Mouse (Mus musculus) neural tube, embryonic 12.5 days (tissue): ENCODE measurements around the gene Xrn2. TPM values are rescaled to one million over a fixed set of nuclear protein-coding genes. Genes with fewer than 3 reads are reported as not detected.

Source experiments
- ATAC-seq: fragments of 200-750 bp; cut with Nextera tagmentation; 2 replicates; pipeline ENCODE4 v1.8.0; 2017; ENCODE audit warnings: low read depth, mild to moderate bottlenecking, moderate TSS enrichment, moderate library complexity; ENCODE audit not compliant: low FRiP score
- H3K27ac ChIP-seq: fragments of 300-500 bp; sonication (generic); 2 replicates; pipeline ENCODE4 v1.5.1; 2016
- H3K27me3 ChIP-seq: fragments of 300-500 bp; sonication (generic); replicated peaks from 2 replicates; pipeline ENCODE4 v1.6.1; 2016; ENCODE audit warnings: mild to moderate bottlenecking
- H3K36me3 ChIP-seq: fragments of 300-500 bp; sonication (generic); 2 replicates; pipeline ENCODE4 v1.6.1; 2016; ENCODE audit warnings: mild to moderate bottlenecking
- H3K4me1 ChIP-seq: fragments of 300-500 bp; sonication (generic); 2 replicates; pipeline ENCODE4 v1.6.1; 2016
- H3K4me2 ChIP-seq: fragments of 300-500 bp; sonication (generic); replicated peaks from 2 replicates; pipeline ENCODE4 v1.6.1; 2016; ENCODE audit warnings: mild to moderate bottlenecking
- H3K4me3 ChIP-seq: fragments of 300-500 bp; sonication (generic); 2 replicates; pipeline ENCODE4 v1.5.1; 2016
- H3K9ac ChIP-seq: fragments of 300-500 bp; sonication (generic); 2 replicates; pipeline ENCODE4 v1.6.1; 2016; ENCODE audit warnings: mild to moderate bottlenecking
- H3K9me3 ChIP-seq: fragments of 300-500 bp; sonication (generic); 2 replicates; pipeline ENCODE4 v1.6.1; 2016; ENCODE audit warnings: mild to moderate bottlenecking
- WGBS: fragments of 180-500 bp; shearing (Covaris S2); methylation state at CpG from one replicate; pipeline ENCODE4 v1.1.7; 2016; 5-methylcytosine and 5-hydroxymethylcytosine counted together
- polyA plus RNA-seq: library from polyadenylated mRNA; unstranded; fragments of >200 nt; fragmentation: Nextera tagmentation; extraction: Ambion mirVana; gene quantifications from 2 replicates; pipeline ENCODE4 v1.2.1, GENCODE M21; 2016

Xrn2 gene
- polyA plus RNA-seq, 1 experiment from 2014 or later = 91.7 TPM

- 13% methylated on average over 1 of the region's 1 CpGs for WGBS
- peaks cover 14% of the 10 kb centered on the region for H3K36me3 ChIP-seq
- H3K4me1 ChIP-seq = 0 out of 2 replicates have a peak, but pooled peaks cover 5% of the 10 kb centered on the region
- no peak overlapping the region for H3K27ac ChIP-seq
- H3K9ac ChIP-seq = no peak overlapping the region
- peak; percentile 77 for ATAC-seq
- H3K4me2 ChIP-seq = no peak overlapping the region
- no peaks in the 10 kb centered on the region for H3K27me3 ChIP-seq
- H3K4me3 ChIP-seq = no peak overlapping the region
- H3K9me3 ChIP-seq = no peaks in the 10 kb centered on the region
Observed at GRCm38 (mm10) chr2:147069077-147069476, 56.3 kb downstream of the Xrn2 start.

GRCm38 (mm10) chr2:147070305-147070704, 57.5 kb downstream of the Xrn2 start:
- no peak overlapping the region for H3K4me3 ChIP-seq
- H3K27ac ChIP-seq = no peak overlapping the region
- H3K4me1 ChIP-seq = 0 out of 2 replicates have a peak, but pooled peaks cover 5% of the 10 kb centered on the region
- WGBS = 94% methylated on average over 1 of the region's 1 CpGs
- ATAC-seq = no peak
- H3K27me3 ChIP-seq = no peaks in the 10 kb centered on the region
- H3K9ac ChIP-seq = no peak overlapping the region
- no peak overlapping the region for H3K4me2 ChIP-seq
- H3K9me3 ChIP-seq = no peaks in the 10 kb centered on the region
- peaks cover 10% of the 10 kb centered on the region; the same call in 1 of the 2 replicates for H3K36me3 ChIP-seq

GRCm38 (mm10) chr2:147073962-147074361, 61.2 kb downstream of the Xrn2 start:
- Histone ChIP-seq H3K9me3 (no peaks in the 10 kb centered on the region), H3K9ac (no peak overlapping the region), H3K27me3 (peaks cover 3% of the 10 kb centered on the region; the same call in 1 of the 2 replicates), H3K4me1 (no peaks in the 10 kb centered on the region), H3K36me3 (peaks cover 10% of the 10 kb centered on the region; the same call in 1 of the 2 replicates), H3K4me3 (no peak overlapping the region), H3K4me2 (no peak overlapping the region), H3K27ac (no peak overlapping the region)
- 62% methylated on average over 2 of the region's 2 CpGs for WGBS
- ATAC-seq = no peak

- Histone ChIP-seq H3K27me3 (peaks cover 7% of the 10 kb centered on the region), H3K4me3 (no peak overlapping the region), H3K9ac (no peak overlapping the region), H3K4me2 (no peak overlapping the region), H3K27ac (no peak overlapping the region), H3K4me1 (no peaks in the 10 kb centered on the region), H3K9me3 (no peaks in the 10 kb centered on the region), H3K36me3 (peaks cover 10% of the 10 kb centered on the region; the same call in 1 of the 2 replicates)
- no peak for ATAC-seq
- WGBS = 95% methylated on average over 4 of the region's 4 CpGs
Observed at GRCm38 (mm10) chr2:147074399-147074798, 61.6 kb downstream of the Xrn2 start.

- H3K9ac ChIP-seq = no peak overlapping the region
- no peak overlapping the region for H3K4me2 ChIP-seq
- H3K9me3 ChIP-seq = no peaks in the 10 kb centered on the region
- peaks cover 79% of the 10 kb centered on the region for H3K27me3 ChIP-seq
- no peaks in the 10 kb centered on the region; the same call in 1 of the 2 replicates for H3K36me3 ChIP-seq
- H3K27ac ChIP-seq = no peak overlapping the region
- WGBS = 65% methylated on average over 4 of the region's 4 CpGs
- H3K4me1 ChIP-seq = peaks cover 16% of the 10 kb centered on the region
- no peak for ATAC-seq
- no peak overlapping the region for H3K4me3 ChIP-seq
Observed at GRCm38 (mm10) chr2:147082391-147082790, 69.6 kb downstream of the Xrn2 start.

GRCm38 (mm10) chr2:147083471-147084365, 70.9 kb downstream of the Xrn2 start:
- Histone ChIP-seq H3K27me3 (peaks cover 88% of the 10 kb centered on the region), H3K9me3 (no peaks in the 10 kb centered on the region), H3K27ac (no peak overlapping the region), H3K4me3 (peak overlapping the region; percentile 31; the same call in 1 of the 2 replicates), H3K4me2 (peak overlapping the region; percentile 39), H3K4me1 (peaks cover 16% of the 10 kb centered on the region), H3K36me3 (no peaks in the 10 kb centered on the region), H3K9ac (no peak overlapping the region)
- WGBS = 1% methylated on average over 72 of the region's 72 CpGs
- ATAC-seq = peak; percentile 59

- peak overlapping the region; percentile 40; the same call in 1 of the 2 replicates for H3K9ac ChIP-seq
- no peaks in the 10 kb centered on the region for H3K36me3 ChIP-seq
- WGBS = 1% methylated on average over 98 of the region's 106 CpGs
- H3K27ac ChIP-seq = no peak overlapping the region
- H3K4me3 ChIP-seq = peak overlapping the region; percentile 31
- peak; percentile 57 for ATAC-seq
- H3K4me2 ChIP-seq = peak overlapping the region; percentile 50
- no peaks in the 10 kb centered on the region for H3K9me3 ChIP-seq
- peaks cover 16% of the 10 kb centered on the region for H3K4me1 ChIP-seq
- H3K27me3 ChIP-seq = peaks cover 80% of the 10 kb centered on the region
Observed at GRCm38 (mm10) chr2:147084366-147085071, 71.7 kb downstream of the Xrn2 start.

- Histone ChIP-seq H3K27me3 (peaks cover 78% of the 10 kb centered on the region), H3K9me3 (no peaks in the 10 kb centered on the region), H3K9ac (peak within 1 kb of the TSS; percentile 40; the same call in 1 of the 2 replicates), H3K4me2 (peak within 1 kb of the TSS; percentile 50), H3K4me3 (peak within 1 kb of the TSS; percentile 31), H3K4me1 (peaks cover 16% of the 10 kb centered on the region), H3K27ac (no peak within 1 kb of the TSS), H3K36me3 (no peaks in the 10 kb centered on the region)
- under 1% methylated on average over 68 of the region's 82 CpGs for WGBS
- ATAC-seq = no peak
Observed at GRCm38 (mm10) chr2:147085072-147085870, 72.5 kb downstream of the Xrn2 start, which contains the start of gene Nkx2-4. Gene Nkx2-4 (minus strand): TSS chr2:147085445.

GRCm38 (mm10) chr2:147085937-147086336, 73.1 kb downstream of the Xrn2 start:
- ATAC-seq = no peak
- peaks cover 16% of the 10 kb centered on the region for H3K4me1 ChIP-seq
- H3K9ac ChIP-seq = no peak overlapping the region
- WGBS = 5% methylated on average over 6 of the region's 6 CpGs
- peaks cover 73% of the 10 kb centered on the region for H3K27me3 ChIP-seq
- H3K27ac ChIP-seq = no peak overlapping the region
- no peak overlapping the region for H3K4me3 ChIP-seq
- no peak overlapping the region for H3K4me2 ChIP-seq
- H3K36me3 ChIP-seq = no peaks in the 10 kb centered on the region
- H3K9me3 ChIP-seq = no peaks in the 10 kb centered on the region

- Histone ChIP-seq H3K4me1 (peaks cover 16% of the 10 kb centered on the region), H3K27me3 (peaks cover 68% of the 10 kb centered on the region), H3K9me3 (no peaks in the 10 kb centered on the region), H3K36me3 (no peaks in the 10 kb centered on the region), H3K27ac (no peak overlapping the region), H3K4me2 (no peak overlapping the region), H3K9ac (no peak overlapping the region), H3K4me3 (no peak overlapping the region)
- 12% methylated on average over 5 of the region's 5 CpGs for WGBS
- ATAC-seq = no peak
Observed at GRCm38 (mm10) chr2:147086441-147086840, 73.6 kb downstream of the Xrn2 start.

GRCm38 (mm10) chr2:147119736-147120135, 106.9 kb downstream of the Xrn2 start:
- Histone ChIP-seq H3K4me1 (no peaks in the 10 kb centered on the region), H3K27ac (no peak overlapping the region), H3K36me3 (no peaks in the 10 kb centered on the region), H3K27me3 (no peaks in the 10 kb centered on the region), H3K9ac (no peak overlapping the region), H3K4me2 (no peak overlapping the region), H3K9me3 (no peaks in the 10 kb centered on the region), H3K4me3 (no peak overlapping the region)
- WGBS = 83% methylated on average over 1 of the region's 1 CpGs
- no peak for ATAC-seq
